Mouse (Mus musculus): Measurements from ENCODE around the gene Arhgap19. TPM values are rescaled to one million over a fixed set of nuclear protein-coding genes. Genes with fewer than 3 reads are reported as not detected.

Gene Arhgap19
- total RNA-seq, 2 experiments from 2014 or later, result 9.5 to 11.6 TPM

DNA sequence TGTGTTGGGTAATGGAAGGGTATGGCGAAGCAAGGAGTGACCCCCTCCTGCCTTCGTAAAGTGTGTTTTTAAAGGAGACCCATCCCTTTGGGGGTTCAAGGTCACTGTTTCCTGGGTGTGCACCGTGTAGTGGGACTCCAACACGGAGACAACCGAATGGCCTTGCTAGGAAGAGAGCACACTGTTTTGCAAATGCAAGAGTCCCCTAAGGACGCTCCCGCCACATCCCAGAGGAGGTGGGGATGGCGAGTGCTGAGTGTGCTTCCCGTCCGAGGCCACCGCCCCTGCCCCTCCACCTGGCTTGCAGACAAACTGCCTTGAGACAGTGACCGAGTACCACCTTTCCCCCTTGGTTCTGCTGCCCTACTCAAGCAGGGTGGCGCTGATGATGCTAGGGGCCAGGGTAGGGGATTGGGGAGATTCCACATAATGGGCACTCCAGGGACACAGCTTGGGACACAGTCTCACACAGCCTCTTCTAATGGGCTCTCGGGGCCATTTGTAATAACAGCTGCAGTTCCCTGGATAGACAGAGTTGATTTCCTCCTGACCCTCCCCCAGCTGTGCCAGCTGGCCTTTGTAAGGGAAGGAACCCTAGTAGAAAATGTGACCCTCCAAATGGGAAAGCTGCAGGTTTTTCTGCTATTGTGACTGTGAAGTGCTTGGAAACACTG is 30.0 kb upstream of the Arhgap19 start:
- no peak for DNase-seq

DNA sequence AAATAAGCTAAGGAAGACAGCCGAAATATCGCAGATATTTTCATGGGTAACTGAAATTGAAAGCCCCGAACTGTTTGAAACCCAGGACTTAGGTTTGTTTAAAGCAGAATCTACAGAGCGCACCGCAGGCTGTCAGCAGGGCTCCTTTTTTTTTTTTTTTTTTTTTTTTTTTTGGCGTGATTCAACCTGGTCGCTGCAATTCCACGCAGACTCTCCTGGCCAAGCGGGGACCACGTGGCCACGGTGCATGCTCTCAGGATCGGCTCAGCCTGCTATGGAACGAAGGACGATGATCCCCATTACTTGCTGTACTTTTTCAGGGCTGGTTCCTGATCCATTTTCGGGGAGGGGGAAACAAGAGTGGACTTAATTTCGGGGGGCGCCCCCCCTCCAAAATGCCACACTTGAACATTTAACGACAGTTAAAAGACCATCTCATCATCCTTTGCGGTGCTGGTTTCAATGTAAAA is 29.3 kb upstream of the Arhgap19 start:
- DNase-seq, result peak; percentile 30

DNA sequence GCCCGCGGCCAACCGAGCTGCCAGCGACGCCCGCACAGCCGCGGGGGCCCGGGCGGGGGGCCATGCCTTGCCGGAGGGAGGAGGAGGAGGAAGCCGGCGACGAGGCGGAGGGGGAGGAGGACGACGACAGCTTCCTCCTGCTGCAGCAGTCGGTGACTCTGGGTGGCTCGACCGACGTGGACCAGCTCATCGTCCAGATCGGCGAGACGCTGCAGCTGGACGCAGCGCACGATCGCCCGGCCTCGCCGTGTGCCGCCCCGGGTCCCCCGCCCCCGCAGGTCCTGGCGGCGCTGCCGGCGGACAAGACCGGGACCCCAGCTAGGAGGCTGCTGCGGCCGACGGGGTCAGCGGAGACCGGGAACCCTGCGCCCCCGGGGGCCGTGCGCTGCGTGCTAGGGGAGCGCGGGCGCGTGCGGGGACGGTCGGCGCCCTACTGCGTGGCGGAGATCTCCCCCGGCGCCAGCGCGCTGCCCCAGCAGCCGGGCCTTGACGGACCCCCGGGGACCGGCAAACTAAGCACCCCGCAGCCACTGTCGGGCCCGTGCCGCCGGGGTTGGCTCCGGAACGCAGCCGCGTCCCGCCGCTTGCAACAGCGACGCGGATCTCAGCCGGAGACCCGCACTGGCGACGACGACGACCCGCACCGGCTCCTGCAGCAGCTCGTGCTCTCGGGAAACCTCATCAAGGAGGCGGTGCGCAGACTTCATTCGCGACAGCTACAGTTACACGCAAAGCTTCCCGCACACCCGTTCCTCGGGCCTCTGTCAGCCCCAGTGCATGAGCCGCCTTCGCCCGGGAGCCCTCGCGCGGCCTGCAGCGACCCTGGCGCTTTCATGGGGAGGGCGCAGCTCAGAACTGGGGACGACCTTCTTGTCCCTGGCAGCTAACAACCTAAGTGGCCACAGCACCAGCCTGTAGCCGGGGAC is 28.5 kb upstream of the Arhgap19 start:
- DNase-seq, result peak; percentile 70

DNA sequence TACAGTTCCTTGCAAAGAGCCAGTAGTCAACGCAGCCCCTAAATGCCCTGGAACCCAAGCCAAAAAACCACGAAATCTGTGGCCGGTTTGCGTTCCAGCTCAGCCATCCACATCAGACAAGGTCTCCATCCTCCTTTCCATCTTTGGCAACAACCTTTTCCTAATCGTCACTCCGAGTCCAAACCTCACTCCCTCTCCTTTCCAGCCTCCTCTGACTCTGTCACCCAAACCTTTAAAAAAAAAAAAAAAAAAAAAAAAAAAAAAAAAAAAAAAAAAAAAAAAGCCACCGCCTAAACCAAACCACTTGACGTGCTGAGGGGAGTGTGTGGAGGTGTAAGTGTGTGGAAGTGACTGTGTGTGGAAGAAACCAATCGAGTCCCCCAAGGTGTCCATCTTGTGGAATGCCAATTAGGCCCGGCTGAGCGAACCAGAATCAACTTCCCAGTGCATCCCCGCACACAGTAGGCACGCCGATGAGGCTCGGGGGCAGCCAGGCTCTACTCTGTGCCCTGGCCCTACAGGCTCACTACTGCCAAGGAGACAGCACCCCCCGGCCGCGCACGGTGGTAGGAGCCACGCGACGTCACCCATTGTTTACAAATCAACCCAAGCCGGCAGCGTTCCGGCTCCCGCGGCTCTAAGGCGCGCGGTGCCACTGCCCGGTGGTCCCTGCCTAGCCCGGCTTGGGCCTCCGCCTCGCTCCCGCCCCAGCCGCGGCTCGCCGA is 27.7 kb upstream of the Arhgap19 start, which contains the start of gene Frat1:
Gene Frat1, plus strand, starts transcription at position 590 of the 725 bp plus-strand sequence.
- peak; percentile 77 for DNase-seq

DNA sequence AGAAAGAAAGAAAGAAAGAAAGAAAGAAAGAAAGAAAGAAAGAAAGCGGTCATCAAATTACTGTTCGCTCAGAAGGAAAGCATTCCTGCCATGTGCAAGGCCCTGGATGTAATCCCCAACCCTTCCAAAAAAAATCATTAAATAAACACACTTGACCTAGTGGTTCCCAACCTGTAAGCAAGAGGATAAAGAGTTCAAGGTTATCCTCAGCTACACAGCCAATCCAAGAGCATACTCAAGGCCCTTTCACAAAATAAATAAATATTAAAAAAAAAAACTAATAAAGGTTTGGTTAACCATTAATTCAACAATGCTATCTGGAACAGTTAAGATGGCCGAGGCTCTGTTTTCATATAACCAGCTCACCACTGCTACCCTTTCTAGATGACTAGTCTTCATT is 27.1 kb upstream of the Arhgap19 start:
- DNase-seq, result no peak

DNA sequence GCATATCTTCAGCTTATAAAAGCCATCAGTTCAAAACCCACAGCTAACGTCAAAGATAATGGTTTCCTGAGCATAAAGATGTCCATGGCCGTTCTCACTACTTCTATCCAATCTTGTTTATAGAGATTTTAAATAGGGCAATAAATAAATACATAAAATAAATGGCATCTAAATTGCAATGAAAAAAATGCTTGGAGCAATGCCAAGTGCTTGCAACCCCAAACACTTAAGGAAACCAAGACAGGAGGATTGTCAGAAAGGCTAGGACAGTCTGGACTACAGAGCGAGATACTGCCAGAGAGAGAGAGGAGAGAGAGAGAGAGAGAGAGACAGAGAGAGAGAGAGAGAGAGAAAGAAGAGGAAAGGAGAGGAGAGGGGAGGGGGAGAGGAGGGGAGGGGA is 24.7 kb upstream of the Arhgap19 start:
- DNase-seq, result no peak

DNA sequence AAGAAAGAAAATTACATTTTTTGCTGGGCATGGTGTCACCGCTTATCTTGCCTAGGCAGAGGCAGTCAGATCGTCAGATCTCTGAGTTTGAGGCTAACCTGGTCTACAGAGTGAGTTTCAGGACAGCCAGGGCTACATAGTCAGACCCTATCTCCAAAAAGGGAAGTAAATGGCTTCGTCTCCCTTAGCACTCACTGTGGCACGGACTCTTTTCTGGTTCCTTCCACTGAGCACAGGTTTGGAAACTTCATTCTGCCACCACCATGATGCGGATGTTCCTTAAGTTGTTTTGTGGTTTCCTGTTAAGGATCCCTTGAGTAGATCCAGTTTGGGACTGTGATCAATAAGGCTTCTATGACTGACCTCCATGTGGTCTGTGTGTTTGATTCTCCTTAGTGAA is 23.1 kb upstream of the Arhgap19 start:
- DNase-seq, result no peak

DNA sequence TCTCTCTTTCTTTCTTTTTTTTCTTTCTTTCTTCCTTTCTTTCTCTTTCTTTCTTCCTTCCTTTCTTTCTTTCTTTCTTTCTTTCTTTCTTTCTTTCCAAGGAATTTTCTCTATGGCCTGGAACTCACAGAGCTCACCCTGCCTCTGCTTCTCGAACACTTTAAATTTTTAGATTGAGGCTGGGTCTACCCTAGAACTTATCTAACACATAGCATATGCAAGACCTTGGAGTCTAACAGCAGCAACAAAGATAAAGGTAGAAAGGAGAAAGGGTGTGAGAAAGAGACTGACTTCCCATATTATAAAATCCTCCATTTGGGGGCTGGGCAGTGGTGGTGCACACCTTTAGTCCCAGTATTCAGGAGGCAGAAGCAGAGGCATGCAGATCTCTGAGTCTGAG is 20.7 kb upstream of the Arhgap19 start:
- no peak for DNase-seq

DNA sequence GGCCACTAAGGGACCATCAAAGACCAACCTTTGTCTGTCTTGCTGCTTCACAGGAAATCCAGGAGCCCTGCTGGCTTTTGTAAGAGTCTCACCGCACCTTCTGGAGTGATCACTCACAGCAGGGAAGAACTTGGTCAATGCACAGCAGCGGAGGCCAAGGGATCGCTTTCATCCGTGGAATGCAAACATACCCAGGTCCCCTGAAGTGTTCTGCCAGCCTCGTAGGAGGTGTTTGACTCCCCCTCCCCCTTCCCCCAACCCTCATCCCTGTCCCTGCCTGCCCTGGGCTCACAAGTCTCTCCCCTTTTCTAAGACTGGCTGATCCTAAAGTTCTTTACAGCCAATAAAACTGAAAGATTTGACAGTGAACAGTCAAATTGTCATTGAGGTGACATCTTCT is 19.6 kb upstream of the Arhgap19 start:
- no peak for DNase-seq

DNA sequence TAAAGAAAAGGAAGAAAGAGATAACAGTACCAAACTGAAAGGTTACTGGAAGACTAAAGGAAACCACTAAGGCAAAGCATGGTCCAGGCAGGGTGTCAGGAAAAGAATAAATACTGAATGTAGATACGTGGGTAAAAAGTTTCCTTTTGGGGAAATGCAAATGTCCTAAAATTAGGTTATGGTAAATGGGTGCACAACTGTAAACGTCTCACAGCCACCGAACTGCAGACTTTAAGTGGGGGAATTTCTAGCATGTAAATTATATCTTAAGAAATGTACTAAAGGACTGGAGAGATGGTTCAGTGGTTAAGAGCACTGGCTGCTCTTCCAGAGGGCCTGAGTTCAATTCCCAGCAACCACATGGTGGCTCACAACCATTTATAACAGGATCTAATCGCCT is 16.9 kb upstream of the Arhgap19 start:
- no peak for DNase-seq

DNA sequence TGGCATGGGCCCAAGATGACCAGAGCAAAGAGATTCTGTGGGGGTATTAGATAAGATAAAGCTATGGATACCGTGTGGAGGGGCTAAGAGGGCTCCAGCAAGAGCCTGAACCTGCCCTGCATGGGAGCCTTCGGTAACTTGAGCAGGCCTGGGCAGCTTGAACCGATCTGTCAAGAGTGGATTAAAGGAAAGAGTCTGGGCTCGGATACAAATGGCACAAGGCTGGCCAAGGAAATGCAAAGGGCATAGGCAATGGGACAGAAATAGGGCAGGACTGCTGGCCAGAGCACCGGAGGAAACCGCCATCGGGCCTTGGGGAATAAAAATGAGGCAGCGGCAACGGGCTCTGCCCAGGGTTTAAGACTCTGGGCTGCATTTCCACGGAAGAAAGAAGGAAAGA is 15.5 kb upstream of the Arhgap19 start:
- DNase-seq, result peak; percentile 33

DNA sequence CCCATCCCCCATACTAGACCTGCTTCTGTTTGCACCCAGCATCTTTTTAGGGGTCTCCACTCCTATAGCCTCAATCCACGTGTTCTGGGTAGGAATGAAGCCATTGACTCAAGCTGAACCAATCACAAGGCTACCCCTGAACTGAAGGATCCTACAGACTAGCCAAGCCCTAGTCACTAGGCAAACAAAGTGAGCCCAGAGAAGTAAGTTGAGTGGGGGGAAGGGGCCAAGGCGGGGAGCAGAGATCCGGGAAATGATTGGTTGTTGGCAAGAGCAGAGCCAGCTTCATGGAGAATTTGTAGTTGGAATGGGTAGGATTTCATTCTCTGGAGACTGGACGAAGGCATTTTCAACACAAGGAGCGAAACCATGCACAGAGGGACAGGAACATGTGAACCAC is 15.1 kb upstream of the Arhgap19 start:
- DNase-seq, result no peak

DNA sequence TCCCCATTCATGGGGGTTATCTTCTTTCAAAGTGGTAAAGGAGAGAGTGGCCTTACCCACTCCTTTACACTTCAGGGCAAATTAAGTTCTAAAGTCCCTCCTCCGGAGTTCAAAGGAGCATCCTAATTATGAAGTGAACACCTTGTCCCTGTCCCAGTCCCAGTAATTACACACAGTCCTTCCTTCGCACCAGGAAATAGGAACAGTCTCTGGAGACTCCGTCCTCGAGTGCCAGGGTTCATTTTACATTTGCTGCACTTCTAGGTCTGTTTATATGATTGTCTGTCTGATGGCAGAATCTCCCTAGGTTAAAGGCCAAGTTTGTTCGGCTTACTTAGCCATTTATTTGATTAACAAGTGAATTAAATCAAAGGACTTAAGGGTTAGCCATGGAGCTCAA is 14.6 kb upstream of the Arhgap19 start:
- no peak for DNase-seq

DNA sequence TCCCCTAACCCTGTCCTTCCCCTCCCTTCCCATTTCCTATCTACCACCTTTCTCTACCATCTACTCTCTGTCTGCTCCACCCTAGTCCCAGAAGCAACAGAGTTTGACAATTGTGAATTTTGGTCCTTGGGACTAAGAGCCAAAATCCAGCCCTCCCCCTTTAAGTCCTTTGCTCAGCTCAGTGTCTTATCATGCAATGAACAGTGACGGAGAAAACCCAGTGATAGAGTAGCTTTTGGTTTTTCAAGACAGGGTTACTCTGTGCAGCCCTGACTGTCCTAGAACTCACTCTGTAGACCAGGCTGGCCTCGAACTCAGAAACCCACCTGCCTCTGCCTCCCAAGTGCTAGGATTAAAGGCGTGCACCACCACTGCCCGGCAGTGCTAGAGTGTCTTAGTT is 11.5 kb upstream of the Arhgap19 start:
- DNase-seq, result no peak

DNA sequence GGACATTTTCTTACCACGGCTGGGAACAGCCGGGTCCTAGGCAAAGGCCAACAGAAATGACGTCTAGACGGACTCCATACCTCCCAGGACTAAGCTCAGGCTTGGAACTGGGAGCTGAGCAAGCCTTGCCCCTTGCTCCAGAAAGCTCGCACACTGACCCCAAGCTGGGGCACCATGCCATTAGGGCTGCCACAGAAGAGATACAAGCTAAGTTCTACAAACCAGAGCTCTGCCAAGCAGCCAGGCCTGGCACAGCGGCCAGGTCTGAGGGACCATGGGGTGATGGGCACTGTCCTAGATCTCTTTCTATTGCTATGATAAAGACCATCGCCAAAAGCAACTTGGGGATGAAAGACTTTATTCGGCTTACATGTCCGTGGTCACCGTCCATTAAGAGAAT is 10.7 kb upstream of the Arhgap19 start:
- DNase-seq, result no peak

DNA sequence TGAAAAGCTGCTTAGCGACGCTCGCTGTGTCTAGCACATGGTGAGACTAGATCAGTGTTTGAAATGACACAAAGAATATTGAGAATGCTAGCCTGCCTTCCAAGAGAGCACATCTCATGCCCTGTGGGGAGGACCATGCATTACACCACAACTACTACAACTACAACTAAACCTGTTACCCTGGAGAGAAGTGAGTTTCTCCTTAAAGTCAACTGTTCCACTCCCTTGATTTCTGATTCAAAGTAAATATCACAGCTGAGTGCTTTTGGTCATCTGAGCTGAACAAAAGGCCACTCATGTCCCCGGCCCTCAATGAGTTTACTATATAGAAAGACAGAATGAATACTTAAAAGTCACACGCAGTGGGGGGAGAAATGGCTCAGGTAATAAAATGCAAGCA is 8.2 kb upstream of the Arhgap19 start:
- no peak for DNase-seq

DNA sequence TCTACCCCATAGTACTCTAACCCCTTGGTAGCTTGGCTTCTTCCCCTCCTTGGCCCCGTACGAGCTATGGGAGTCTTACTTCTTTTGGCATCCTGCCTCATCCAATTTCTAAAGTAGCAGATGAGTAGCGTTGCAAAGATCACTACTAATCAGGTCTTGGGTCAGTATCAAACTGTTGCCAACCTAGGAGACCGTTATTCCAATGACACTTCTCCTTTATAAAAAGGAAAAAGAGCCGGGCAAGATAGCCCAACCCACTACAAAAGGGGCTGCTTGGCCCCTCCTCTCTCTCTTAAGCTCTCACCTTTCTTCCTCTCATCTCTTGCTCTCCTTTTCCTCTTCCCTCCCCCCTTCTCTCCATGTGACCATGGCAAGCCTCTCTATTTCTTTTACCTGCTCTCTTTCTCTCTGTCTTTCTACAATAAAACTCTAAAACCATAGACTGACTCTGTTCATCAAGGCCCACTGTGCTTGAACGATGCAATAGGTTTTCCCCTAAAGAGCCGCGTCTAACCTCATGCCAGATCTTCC is 6.3 kb upstream of the Arhgap19 start:
- DNase-seq, result no peak

DNA sequence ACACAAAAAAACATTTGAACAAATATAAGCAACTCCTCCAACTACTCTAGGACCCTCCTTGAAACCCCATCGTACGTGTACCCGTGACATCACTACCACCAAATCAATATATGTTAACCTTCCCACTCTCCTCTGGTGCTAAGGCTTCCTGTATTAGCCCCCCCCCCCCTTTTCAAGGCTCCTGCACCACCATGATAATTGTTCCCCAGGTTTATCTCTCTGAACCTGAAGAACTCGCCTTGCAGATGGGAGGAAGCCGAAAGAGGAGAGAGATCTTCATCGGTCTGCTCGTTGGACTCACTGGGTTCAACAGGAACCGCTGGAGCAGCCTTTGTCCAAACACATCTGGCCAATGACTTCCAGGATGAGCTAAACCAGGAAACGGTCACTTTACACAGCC is 5.7 kb upstream of the Arhgap19 start:
- no peak for DNase-seq

DNA sequence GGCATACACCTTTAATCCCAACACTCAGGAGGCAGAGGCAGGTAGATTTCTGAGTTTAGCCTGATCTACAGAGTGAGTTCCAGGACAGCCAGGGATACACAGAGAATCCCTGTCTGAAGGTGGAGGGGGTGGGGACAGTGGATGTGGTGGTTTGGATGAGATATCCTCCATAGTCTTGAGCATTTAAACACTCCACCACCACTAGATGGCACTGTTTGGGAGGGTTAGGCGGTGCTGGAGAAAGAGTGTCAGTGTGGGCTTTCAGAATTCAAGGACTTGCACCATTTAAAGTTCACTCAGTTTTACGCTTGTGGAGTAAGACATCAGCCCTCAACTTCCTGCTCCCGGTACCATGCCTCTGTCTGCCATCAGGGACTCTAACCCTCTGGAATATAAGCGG is 4.0 kb upstream of the Arhgap19 start:
- no peak for DNase-seq

DNA sequence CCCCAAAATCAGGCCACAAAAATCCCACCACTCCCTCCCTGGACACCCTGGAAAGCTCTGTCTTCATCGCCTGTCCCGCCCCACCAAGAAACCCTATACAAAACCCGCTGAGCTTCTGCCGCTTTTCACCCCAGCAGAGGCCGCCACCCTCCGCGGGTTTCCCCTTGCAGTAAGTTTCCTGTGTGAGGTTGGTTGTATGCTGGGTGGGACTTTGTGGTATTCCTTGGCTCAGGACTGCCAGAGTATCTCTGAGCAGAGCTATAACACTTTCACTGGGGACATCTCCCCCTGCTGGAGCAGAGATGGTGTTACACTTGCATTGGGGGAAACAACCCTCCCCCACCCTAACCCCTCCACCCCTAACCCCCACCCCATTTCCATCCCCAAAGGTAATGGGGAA is 1.5 kb upstream of the Arhgap19 start:
- peak; percentile 25 for DNase-seq

DNA sequence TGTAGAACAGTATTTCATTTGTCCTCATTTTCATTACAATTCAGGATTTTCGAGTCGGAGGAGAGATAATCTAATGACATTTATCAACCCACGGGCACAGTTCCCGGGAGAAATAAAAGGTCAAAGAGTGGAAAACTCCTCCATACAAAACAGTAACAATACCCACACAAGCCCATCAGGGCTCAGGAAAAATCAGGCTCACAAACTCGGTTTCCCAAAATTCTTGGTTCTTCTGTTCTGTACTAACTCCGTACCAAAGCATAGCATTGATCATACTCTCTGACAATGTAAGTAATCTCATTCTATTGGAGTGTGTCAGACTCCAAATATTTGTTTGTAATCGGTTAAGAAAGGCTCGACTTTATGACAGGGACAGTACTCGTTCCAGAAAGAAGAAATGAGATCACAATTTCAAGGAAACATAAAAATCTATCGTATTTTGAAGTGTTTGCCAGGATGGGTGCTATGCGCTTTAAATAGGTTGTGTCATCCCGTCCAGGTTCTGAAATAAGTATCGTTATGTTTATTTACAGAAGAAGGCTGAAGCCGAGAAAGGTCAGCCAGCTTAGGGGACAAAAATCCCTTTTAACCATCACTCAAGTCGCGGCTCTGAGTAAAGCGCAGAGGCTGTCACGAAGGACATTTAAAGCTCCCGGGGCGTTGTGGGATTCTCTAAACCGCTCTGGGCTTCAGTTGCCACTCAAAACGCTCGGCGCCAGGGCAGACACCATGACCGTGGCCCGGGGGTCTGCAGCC is 683 bp downstream of the Arhgap19 start:
- no peak for DNase-seq

DNA sequence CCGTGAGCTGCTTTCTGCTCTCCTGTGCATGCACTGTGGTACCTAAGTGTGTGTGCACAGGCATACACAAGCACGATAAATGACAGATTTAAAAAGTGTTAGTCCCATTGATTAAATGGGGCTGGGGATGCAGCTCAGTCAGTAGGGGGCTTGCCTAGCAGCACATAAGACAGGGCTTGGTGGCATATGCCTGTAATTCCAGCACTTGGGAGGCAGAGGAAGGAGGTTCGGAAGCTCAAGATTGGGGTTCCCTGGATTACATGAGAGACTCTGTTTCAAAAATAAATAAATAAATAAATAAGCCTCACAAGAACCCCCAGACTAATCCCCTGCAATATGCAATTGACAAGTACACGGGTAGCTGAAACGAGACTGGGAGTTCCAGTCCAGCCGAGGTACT is 1.4 kb downstream of the Arhgap19 start:
- no peak for DNase-seq

All from gastrocnemius, postnatal 10 days (tissue).